Mouse (Mus musculus): ENCODE measurements around the gene Hmgcl.

Gene Hmgcl

DNA sequence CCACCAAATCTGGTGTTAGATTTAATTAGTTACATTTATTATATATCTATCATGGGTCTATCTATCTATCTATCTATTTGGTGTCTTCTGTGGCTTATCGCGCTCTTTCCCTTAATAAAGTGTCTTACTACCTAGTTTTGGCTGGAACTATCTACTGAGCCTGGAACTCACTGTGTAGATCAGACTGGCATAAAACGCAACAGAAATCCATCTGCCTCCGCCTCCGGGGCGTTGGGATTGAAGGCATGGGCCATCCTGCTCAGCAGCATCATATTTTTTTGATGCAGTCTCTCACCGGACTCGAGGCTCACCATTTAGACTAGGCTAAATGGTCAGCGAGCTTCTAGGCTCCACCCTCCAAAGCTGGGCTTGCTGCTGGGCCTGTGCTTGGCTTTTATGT is 41.5 kb downstream of the Hmgcl start:
- no peak for DNase-seq

DNA sequence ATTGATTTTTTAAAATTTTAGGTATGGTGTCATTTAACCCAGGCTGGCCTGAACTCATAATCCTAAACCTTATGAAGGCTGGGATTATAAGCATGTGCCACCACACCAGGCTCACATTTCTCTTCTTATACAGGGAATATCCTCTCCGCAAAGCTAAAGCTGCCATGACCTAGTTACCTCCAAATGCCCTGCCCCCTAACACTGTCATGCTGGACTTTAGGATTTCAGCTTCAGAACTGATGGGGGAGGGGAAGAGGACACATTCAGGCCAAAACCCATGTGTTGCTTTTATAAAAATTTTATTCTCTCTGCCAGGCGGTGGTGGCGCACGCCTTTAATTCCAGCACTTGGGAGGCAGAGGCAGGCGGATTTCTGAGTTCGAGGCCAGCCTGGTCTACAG is 47.7 kb downstream of the Hmgcl start:
- no peak for DNase-seq

DNA sequence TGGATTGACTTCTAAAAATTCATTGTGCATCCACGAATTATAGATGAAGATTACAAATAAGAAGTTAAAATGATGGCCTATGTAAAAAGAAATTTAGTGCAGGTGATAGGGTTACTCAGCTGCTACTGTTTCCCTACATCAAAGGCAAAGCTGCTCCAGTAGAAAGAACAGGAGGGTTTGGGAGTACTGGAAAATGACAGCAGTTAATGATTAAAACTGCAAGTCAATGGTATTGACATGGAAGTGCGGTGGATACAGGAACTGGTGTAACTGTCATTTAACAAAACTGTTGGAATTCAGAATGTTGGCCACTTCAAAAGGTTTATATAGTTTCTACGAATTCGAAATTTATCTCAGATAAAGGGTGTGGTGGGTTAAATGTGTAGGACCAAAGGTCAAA is 48.9 kb downstream of the Hmgcl start:
- no peak for DNase-seq

GRCm38 (mm10) chr4:136004107-136004675 is 57.9 kb downstream of the Hmgcl start:
- DNase-seq = no peak

DNA sequence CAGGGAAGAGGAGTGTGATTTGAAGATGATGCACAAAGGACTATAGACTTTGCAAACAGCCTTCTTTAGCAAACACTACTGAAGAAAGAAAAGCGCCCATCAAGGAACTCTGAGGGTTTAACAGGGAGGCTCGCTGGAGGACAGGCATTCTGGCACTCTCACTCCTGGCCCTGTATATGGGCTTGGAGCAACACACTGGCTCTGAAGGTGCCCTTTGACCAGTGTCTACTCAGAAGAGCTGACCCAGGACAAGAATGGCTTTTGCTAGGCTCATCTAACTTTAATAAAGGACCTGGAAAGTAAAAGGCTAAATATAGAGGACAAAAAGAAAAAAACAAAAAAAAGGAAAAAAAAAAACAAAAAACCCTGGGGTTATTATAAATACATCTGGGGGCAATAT is 58.7 kb downstream of the Hmgcl start:
- no peak for DNase-seq

DNA sequence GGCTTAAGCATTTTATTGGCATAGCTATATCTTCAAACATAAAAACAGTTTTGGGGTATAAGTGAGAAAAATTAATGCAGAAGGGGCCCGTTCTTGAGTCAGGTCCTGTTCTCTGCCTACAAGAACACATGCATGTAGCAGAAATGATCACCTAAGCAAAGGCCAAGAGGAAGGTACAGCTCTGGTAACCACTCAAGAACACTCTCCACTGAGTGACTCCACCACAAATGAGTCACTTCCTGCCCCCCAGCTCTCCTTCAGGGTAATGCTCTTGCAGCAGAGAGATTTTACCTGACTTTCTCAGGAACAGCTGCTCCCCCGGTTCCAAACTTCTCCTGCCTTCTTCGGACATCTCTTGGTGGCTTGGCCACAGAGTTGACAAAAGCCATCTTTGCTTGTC is 60.6 kb downstream of the Hmgcl start:
- no peak for DNase-seq

DNA sequence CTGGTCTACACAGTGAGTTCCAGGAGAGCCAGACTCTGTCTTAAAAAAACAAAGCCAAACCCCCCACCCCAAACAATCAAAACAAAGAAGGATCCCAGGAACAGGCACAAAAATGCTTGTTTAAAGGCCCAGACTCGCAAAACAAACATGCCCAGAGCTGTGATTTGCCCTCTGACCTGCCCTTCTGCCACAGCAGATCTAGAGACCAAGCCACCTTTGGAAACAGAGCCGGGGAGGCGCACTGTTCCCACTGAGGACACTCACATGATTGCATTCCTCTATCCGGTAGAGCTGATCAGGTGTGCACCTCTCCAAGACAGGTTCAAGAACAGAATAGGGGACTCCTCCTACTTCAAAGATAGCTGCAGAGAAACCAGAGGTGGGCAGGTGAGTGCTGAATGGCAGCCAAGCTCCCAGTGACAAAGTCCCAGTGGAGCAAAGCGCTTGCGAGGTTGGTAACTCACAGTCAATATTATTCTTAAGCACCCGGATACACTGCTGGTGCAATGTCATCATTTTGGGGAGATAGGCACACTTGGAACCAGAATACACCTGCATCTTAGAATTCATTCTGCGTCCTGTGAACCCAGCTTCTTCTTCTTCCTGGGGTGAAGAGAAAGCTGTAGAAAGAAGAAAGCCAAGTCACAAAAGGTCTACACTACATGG is 62.7 kb downstream of the Hmgcl start:
- no peak for DNase-seq

GRCm38 (mm10) chr4:136010586-136010985 is 64.3 kb downstream of the Hmgcl start:
- no peak for DNase-seq

Data from cerebellum, postnatal 36 days (tissue).